Mouse (Mus musculus): Measurements from ENCODE around the gene Nf1. TPM values are rescaled to one million over a fixed set of nuclear protein-coding genes. Genes with fewer than 3 reads are reported as not detected.

The Nf1 gene
- total and polyA plus RNA-seq, 2 experiments from 2014 or later: 7.3 to 83.0 TPM

DNA sequence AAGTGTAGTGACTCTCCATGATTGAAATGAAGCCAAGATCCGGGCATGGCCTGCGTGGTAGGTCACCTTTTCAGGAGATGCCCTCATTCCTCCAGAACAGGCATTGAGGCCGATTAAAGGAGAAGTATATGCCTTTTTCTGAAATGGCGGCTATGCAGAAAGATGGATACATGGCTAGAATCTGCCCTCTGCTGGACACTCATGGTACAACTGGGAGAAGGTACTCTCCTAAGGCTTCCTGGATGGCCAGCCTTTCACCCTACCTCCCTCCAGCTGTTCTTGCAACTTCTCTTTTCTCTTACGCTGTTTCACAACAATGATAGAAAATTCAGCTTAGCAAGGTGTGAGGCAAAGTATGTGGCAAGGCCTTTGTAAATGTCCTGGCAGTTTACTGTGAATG lies 238.2 kb downstream of the Nf1 start:
- Histone ChIP-seq H3K4me3 (ENCODE audit: low read depth, low read length) (no peak overlapping the region), H3K27ac (ENCODE audit: low read depth, low read length) (peak overlapping the region; percentile 62; the same call in 1 of the 2 replicates), H3K27me3 (ENCODE audit: insufficient read depth, low read length) (no peaks in the 10 kb centered on the region), H3K36me3 (ENCODE audit: insufficient read depth, low read length) (peaks cover 26% of the 10 kb centered on the region), H3K9ac (replicated peaks; ENCODE audit: low read length, poor library complexity, severe bottlenecking) (no peak overlapping the region), H3K4me1 (ENCODE audit: insufficient read depth, low read length) (no peaks in the 10 kb centered on the region), H3K9me3 (ENCODE audit: low read length) (no peaks in the 10 kb centered on the region), H3K4me2 (ENCODE audit: low read depth, low read length, poor library complexity, severe bottlenecking) (no peak overlapping the region)
- DNase-seq (ENCODE audit: low spot score): peak; percentile 83
- TF ChIP-seq CTCF (IDR thresholded peaks at IDR 0.05): peak; percentile 90
- ATAC-seq (ENCODE audit: low FRiP score): no peak
- 40% methylated on average over 5 of the region's 5 CpGs for WGBS

DNA sequence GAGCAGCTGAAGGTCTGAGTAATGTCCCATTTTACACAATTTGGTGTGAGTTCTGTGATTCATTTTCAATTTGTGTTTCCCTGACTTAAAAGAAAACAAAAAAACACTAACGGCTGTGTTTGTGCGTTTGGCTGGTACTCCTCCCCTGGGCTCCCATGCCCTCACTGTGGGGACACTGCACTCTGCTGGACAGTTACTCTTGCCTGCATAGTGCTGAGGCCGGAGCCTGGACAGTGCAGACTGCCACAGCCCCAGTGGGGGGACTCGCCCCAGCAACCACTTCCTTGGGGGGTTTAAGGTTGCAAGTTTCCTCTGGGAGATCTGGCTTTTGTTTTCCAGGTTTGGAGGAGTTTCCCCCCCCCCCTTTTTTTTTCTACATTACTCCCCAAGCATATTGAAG lies 241.2 kb downstream of the Nf1 start:
- Histone ChIP-seq H3K27ac (ENCODE audit: low read depth, low read length) (no peak overlapping the region), H3K4me3 (ENCODE audit: low read depth, low read length) (no peak overlapping the region), H3K4me2 (ENCODE audit: low read depth, low read length, poor library complexity, severe bottlenecking) (no peak overlapping the region), H3K4me1 (ENCODE audit: insufficient read depth, low read length) (no peaks in the 10 kb centered on the region), H3K27me3 (ENCODE audit: insufficient read depth, low read length) (no peaks in the 10 kb centered on the region), H3K36me3 (ENCODE audit: insufficient read depth, low read length) (peaks cover 11% of the 10 kb centered on the region), H3K9me3 (ENCODE audit: low read length) (no peaks in the 10 kb centered on the region), H3K9ac (replicated peaks; ENCODE audit: low read length, poor library complexity, severe bottlenecking) (no peak overlapping the region)
- ATAC-seq (ENCODE audit: low FRiP score) (no peak), DNase-seq (ENCODE audit: low spot score) (no peak)
- peak; percentile 34; the same call in 1 of the 2 replicates for TF ChIP-seq CTCF (IDR thresholded peaks at IDR 0.05)
- 44% methylated on average over 4 of the region's 4 CpGs for WGBS

DNA sequence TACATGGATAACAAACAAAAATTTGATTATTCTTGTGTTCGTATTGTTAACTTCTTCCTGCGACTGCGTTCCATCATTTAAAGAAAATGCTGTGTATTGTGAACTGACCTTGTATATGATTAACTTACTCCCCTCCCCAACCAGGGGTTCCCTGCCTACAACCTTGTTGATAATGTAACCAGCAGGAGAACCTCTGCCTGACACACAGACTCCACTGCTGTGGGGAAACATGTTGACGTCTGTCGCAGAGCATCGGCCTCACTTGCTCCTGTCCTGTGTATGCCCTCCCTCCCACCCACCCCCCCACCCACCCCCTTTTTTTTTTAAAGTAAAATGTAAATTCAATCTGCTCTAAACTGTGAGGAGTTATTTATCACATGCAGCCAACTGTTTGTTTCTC lies 241.8 kb downstream of the Nf1 start:
- H3K36me3 ChIP-seq (ENCODE audit: insufficient read depth, low read length): peaks cover 10% of the 10 kb centered on the region
- no peak overlapping the region for H3K4me3 ChIP-seq (ENCODE audit: low read depth, low read length)
- no peaks in the 10 kb centered on the region for H3K27me3 ChIP-seq (ENCODE audit: insufficient read depth, low read length)
- H3K4me2 ChIP-seq (ENCODE audit: low read depth, low read length, poor library complexity, severe bottlenecking): no peak overlapping the region
- H3K27ac ChIP-seq (ENCODE audit: low read depth, low read length): no peak overlapping the region
- TF ChIP-seq CTCF (IDR thresholded peaks at IDR 0.05): no peak
- ATAC-seq (ENCODE audit: low FRiP score) (no peak), DNase-seq (ENCODE audit: low spot score) (no peak)
- no peaks in the 10 kb centered on the region for H3K9me3 ChIP-seq (ENCODE audit: low read length)
- 90% methylated on average over 6 of the region's 6 CpGs for WGBS
- no peaks in the 10 kb centered on the region for H3K4me1 ChIP-seq (ENCODE audit: insufficient read depth, low read length)
- H3K9ac ChIP-seq (replicated peaks; ENCODE audit: low read length, poor library complexity, severe bottlenecking): no peak overlapping the region

DNA sequence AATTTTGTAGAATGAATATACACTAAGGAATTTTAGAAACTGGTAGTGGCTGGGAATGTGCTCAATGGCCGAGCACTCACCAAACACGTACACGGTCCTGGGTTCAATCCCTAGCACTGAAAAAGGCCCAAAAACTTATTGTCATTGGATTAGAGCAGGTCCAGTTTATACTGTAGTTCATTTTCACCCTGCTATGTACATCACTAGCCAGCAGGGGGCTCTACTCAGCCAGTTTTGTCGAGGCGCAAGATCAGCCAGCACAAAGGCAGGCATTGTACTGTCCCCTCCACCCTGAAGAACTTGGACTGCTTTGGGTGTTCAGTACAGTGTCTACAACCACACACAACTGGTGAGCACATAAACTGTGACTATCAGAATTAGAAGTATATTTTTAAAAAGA lies 244.7 kb downstream of the Nf1 start:
- TF ChIP-seq CTCF (IDR thresholded peaks at IDR 0.05): peak; percentile 94
- no peaks in the 10 kb centered on the region for H3K4me1 ChIP-seq (ENCODE audit: insufficient read depth, low read length)
- WGBS: 7% methylated on average over 5 of the region's 5 CpGs
- H3K9ac ChIP-seq (replicated peaks; ENCODE audit: low read length, poor library complexity, severe bottlenecking): no peak overlapping the region
- H3K4me2 ChIP-seq (ENCODE audit: low read depth, low read length, poor library complexity, severe bottlenecking): no peak overlapping the region
- no peak overlapping the region for H3K27ac ChIP-seq (ENCODE audit: low read depth, low read length)
- H3K36me3 ChIP-seq (ENCODE audit: insufficient read depth, low read length): peaks cover 8% of the 10 kb centered on the region; the same call in 1 of the 2 replicates
- DNase-seq (ENCODE audit: low spot score) (peak; percentile 89), ATAC-seq (ENCODE audit: low FRiP score) (peak; percentile 74; the same call in 1 of the 2 replicates)
- no peak overlapping the region for H3K4me3 ChIP-seq (ENCODE audit: low read depth, low read length)
- H3K27me3 ChIP-seq (ENCODE audit: insufficient read depth, low read length): no peaks in the 10 kb centered on the region
- no peaks in the 10 kb centered on the region for H3K9me3 ChIP-seq (ENCODE audit: low read length)

DNA sequence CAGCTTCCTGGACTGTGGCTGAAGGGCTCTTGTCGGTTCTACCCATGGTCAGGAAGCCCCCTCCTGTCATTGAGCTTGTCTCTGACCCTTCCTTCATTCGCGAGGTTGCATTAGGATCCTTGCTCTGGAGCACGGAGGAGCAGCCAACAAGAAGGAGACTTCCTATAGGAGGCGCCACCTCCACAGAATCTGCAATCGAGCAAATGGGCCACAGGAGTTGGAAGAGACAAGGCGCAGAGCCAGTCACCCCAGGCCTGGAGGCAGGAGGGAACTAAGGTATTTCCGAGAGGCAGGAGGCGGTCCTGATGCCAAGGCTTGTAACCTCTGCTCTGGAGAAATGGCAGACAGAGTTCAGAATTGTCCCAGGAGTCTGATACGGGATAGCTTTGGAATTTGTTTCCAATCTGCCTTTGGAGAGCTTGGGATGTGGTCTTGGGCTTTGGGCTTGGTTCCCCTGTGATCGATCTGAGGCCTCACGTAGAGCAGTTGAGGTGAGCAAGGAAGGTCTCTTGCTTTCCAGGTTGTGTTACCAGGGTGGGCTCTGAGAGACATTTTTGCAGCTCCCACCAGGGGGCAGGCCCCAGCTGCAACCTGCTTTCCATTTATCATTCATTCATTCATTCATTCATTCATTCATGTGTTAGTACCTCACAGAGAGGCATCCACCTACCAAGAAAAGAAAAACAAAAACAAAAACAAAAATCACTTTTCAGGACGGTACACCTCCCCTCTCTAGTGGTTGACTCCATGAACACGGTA lies 250.0 kb downstream of the Nf1 start:
- TF ChIP-seq CTCF (IDR thresholded peaks at IDR 0.05): peak; percentile 48
- WGBS: 60% methylated on average over 14 of the region's 14 CpGs
- Histone ChIP-seq H3K9me3 (ENCODE audit: low read length) (no peaks in the 10 kb centered on the region), H3K4me2 (ENCODE audit: low read depth, low read length, poor library complexity, severe bottlenecking) (no peak overlapping the region), H3K36me3 (ENCODE audit: insufficient read depth, low read length) (no peaks in the 10 kb centered on the region), H3K27ac (ENCODE audit: low read depth, low read length) (no peak overlapping the region), H3K27me3 (ENCODE audit: insufficient read depth, low read length) (no peaks in the 10 kb centered on the region), H3K9ac (replicated peaks; ENCODE audit: low read length, poor library complexity, severe bottlenecking) (no peak overlapping the region), H3K4me3 (ENCODE audit: low read depth, low read length) (no peak overlapping the region), H3K4me1 (ENCODE audit: insufficient read depth, low read length) (peaks cover 13% of the 10 kb centered on the region; the same call in 1 of the 2 replicates)
- DNase-seq (ENCODE audit: low spot score) (peak; percentile 41), ATAC-seq (ENCODE audit: low FRiP score) (no peak)

Measured in midbrain, postnatal 0 days (tissue).